Mouse (Mus musculus) spleen, adult 12 weeks (tissue): ENCODE data around the gene Cldn7.
"Not testable (repeated sequence)": the region's sequence is repeated elsewhere in the genome, so short reads cannot be mapped to it uniquely, and the experiment has no call there.

Experiments
- DNase-seq: peaks from one replicate; pipeline ENCODE4 v3.0.0; 2022; ENCODE audit warnings: low spot score

Gene Cldn7

DNA sequence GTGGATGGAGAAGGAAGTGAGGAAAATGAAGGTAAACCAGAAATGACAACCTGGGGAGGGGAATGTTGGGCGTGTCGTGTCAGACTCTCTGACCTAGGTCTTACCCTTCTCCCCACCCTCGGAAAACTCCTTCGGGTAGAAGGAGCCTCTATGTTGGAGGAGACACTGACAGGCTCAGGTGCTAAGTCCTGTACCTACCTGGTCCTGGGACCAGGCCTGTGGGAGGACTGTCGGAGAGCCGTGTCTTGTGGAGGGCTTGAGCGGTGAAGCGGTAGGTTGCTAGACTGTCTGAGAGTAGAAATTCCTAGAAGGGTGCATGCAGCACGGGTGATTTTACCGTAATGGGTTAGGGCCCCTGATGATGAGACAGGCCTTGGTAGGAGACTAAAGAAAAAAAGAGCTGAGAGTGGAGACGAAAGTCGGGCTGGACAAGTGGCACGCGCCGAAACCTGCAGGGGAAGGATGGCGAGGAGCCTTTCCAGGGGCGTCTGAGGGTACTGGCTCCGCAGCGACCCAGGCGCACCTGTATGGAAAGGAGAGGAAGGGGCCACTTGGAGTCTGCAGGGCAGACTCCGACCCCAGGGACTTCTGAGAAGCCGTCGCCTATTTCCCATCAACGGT, at the start of gene Cldn7:
Gene Cldn7, plus strand, starts transcription at position 130 of the 621 bp plus-strand sequence.
- DNase-seq, result no peak

DNA sequence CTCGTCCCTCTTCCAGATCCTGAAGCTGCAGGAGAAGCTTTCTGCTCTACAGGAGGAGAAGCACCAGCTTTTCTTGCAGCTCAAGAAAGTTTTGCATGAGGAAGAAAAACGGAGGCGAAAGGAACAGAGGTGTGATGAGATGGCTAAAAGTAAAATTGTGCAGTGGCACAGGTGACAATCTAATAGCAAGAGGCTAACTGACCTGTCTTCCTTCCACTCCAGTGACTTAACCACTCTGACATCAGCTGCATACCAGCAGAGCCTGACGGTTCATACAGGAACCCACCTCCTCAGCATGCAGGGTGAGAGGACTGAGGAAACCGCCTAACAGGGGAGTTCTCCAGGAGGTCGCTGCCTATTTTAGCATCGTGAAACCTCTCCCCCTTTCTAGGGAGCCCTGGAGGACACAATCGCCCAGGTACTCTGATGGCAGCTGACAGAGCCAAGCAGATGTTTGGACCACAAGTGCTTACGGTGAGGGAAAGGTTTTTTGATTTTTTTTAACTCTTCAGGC, 49.6 kb upstream of the Cldn7 start:
- no peak for DNase-seq

DNA sequence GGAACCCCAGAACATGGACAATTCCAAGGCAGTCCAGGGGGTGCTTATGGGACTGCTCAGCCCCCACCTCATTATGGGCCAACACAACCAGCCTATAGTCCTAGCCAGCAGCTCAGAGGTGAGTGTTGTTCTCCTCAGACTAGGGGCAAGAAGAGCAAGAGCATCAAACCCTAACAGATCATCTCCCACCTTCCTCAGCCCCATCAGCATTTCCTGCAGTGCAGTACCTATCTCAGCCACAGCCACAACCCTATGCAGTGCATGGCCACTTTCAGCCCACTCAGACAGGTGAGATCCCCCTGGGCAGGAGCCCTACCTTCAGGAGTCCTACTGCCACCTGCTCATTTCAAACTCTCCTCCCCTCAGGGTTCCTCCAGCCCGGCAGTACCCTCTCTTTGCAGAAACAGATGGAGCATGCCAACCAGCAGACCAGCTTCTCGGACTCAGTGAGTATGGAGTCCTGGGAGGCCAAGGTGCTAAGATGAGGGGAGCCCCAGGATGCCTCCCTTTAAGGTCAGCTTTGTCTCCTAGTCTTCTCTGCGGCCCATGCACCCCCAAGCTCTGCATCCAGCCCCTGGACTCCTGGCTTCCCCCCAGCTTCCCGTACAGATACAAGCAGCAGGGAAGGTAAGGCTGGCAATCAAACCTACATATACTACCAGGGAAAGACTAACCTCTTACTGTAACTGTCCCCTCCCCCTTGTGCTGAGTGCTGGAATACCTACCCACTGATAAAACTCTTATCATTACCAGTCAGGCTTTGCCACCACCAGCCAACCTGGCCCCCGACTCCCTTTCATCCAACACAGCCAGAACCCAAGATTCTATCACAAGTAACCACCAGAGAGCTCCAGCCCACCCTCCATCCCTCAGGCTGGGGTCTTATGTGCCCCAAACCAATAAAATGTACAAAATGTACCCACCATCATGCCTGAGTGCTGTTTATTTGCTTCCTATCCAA, 48.6 kb upstream of the Cldn7 start:
- DNase-seq, result peak; percentile 59

DNA sequence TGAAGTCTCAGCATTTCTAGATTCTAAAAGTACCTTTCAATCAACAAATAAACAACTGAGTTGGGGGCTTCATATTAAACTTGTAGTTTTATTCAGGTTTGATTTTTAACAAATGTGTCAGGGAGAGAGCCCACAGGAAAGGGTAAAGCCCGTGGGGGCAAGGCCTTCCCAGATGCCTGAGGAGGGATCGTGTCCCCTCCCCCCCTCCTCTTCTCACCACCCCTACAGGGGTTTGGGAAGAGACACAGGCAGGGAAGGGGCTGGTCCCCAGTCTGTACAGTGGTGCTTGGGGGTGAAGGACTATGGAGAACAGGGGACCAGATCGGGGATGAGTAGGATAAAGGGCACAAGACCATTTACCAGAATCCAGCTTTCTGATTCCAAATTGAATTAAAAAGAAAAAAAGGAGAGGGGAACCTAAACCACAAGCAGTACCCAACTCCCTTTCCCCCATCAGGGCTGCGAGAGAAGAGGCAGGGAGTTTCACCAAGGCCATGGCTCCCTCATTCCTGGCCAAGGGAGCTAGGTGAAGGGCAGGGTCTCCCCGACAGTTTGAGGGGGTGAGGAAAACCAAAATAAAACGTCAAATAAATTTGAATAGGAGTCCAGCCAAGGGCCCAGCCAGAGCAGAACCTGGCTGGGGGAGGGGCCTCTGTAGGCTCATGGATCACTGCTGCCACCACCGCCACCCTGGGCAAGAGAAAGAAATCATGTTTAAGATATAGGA, 47.8 kb upstream of the Cldn7 start:
- DNase-seq, result not testable (repeated sequence)

DNA sequence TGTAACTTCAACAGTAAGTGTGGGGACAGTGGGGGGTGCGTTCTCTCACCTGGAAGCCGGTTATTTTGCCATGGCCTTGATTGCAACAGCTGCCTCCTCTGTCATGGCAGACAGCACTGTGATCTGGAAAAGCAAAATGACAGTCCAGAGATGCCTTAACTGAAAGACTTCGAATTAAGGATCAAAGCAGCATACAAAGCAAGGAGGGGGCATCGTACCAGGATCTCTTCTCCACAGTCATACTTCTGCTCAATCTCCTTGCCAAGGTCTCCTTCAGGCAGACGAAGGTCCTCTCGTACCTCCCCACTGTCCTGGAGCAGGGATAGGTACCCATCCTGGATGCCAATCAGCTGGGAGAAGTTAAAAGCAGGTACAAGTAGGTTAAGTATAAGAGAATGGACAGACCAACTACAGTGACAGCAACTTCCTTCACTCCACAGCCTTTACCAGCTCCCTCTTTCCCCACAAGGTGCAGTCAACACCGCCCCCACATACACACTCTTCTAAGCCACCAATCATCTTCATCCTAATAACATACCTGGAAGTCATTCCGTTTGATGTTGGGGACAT, 47.1 kb upstream of the Cldn7 start:
- DNase-seq, result no peak

DNA sequence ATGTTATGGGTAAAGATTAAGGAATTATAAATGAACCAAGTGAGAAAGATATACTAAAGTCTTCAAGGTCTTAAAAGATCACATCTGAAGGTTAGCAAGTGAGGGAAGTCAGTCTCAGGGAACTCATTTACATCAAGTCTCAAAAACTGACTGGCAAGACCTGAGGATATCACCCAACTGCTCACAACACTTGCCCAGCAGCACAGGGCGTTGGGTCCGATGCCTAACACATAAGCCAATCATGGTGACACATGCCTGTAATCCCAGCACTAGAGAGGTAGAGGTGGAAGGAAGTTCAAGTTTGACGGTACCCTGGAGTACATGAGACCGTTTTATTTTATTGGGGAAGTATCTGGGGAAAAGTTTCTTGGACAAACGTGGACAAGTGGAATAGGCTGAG, 46.5 kb upstream of the Cldn7 start:
- no peak for DNase-seq

DNA sequence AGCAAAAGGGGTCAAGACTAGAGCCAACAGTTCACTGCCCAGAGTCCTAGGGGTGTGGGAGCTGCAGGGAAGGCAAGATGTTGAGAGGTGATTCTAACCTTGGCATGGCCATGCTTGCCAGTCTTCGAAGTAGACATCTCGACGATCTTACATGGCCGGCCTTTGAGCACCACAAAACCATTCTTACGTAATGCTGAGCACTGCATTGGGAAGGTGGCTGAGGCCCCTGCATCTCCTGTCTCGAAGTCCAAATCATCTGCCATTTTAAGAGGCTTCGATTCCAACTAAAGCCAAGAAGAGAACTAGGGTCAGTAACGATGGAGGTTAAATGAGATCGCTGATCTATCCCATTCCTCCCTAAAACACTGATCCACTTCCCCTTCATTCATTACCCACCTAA, 45.5 kb upstream of the Cldn7 start:
- DNase-seq, result no peak

DNA sequence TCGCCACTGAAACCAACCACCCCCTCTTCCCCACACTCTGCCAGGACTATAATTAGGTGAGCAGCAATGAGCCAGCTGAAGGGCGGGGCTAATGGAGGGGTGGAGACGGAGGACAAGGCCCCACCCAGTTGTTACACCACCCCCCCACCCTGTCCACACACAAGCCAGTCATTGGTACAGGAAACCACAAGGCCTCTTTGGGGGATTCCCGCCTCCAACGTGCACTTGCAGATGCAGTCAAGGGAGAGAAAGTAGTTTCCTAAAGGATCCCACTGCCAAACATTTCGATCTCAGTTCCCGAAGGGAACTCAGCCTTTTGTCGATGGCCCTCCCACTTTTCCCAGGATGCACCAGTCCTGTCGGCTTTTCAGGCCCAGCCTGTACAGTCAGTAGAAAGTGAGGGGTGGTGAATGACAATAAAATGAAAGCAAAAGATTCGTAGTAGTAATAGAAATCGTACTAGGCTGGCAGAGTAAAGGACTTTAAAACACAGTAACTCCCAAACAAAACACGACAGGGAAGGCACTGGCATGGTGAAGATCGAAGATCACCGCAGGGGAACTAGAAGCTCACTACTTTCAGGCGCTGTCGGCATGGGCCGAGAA, 44.8 kb upstream of the Cldn7 start:
- peak; percentile 82 for DNase-seq

DNA sequence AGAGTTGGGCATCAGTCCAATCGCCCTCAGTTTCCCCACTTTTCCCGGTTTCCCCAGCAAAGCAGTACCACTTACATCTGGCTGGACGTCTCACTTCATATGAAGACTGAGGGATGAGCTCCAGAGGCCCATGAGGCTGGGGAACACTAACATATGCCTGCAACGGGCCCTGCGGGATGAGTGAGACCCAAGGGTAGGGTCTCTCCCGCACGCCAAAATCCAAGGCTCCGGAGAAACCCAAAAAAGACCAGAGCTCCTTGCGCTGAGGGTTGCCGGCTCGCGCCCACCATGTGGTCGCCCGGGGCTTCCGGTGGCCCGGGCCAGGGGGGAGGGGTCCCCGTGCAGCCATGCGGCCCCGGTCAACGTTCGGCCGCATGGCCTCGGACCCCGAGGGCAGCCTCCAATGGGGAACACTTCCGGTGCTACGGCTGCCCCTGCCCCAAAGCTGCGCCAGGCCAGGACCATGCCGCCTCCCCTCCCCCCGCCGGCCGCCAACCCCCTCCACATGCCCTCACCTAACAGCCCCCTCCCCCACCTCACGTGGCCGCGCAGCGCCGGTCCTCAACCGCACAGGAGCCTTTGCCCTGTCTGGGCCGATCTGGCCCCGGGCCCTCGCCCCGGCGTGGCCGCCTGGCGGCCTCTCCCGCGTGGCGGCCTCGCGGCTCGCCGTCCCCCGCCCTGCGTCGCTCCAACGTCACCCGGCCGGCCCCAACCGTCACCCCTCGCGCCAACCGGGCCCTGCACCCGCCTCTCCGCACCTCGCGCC, 44.1 kb upstream of the Cldn7 start:
- DNase-seq, result no peak

DNA sequence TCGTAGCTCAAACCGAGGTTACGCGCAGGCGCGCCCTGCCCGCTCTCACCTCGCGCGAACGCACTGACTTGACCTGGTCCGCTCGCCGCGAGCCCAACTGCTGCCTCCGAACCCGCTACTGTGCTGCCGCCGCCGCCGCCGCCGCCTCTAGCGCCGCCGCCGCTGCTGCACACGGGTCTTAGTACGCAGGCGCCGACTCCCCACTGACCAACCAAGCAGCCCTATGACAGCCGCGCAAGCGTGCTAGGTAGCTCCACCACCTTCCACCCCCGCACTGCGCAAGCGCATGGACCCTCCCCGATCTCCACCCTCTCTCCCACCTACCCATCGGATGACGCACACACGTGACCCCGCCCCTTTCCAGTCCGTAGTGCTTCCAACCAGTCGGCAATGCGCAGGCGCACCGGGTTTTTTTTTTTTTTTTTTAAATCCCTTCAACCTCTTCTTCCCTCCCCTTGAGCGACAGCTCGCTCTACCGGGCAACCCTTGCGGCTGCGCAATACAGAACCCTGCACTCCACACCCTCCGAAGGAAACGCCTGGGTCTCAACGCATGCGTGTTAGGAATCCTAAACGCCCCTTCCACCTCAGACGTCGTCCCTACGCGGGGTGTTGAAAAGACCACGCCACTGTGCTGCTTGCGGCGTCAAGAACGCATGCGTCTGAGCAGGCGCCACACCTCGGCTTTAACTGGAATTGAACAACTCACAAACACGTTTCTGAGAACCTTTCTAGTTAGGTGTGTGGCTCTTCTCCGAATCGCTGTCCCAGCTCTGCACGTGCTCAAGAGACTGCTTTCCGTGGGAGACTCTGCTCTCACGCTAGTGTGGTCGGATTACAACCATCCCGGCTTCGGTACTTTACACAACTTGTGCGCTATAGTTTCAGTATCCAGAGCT, 43.2 kb upstream of the Cldn7 start, which contains the start of gene Eif5a:
Gene Eif5a, minus strand, starts transcription at position 845 of the 898 bp plus-strand sequence.
- DNase-seq, result peak; percentile 100

DNA sequence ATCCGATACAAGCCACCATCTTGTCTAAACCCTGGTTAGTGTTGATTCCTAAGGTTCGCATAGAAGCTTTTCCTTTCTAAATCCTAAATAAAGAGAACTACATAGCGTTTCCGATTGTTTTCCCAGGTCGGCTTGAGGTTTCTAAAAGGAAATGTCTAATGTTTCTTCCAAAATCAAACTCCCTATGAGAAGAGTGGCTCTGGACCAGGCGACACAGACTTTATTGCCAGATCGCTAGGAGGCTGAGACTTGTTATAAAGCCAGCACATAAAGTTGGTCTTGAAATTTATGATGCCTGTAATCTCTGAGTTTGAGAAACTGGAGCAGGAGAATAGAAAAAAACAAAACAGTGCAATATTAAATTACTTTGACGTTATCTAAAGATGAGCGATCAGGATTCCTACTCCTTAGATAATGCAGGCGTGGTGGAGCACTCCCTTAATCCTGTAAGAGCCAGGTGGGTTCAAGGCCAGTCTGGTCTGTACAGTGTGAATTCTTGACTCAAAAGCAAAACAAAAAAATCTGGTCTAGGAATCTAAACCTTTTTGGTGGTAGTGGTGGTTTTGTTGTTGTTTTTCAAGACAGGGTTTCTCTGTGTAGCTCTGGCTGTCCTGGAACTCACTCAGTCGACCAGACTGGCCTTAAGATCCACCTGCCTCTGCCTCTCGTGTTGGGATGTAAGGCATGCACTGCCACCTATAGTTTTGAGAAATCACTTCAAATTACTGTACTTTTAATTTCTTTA, 42.4 kb upstream of the Cldn7 start:
- no peak for DNase-seq

DNA sequence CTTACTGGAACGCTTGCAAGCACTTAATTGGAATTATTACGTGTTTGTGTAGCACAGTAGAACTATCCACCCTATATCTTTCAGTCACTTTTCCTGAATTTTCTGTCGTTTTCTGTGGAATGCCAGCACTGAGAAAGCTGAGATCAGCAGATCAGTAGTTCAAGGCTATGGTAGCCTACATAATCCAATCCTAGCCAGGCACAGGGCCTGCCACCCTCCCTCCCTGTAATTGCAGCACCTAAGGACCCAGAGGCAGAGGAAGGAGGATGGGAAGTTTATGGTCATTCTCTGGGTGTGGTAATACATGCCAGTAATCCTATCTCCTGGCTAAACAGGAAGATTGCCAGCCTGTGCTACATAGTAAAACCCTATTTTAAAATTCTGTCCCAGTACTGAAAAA, 41.8 kb upstream of the Cldn7 start:
- no peak for DNase-seq

DNA sequence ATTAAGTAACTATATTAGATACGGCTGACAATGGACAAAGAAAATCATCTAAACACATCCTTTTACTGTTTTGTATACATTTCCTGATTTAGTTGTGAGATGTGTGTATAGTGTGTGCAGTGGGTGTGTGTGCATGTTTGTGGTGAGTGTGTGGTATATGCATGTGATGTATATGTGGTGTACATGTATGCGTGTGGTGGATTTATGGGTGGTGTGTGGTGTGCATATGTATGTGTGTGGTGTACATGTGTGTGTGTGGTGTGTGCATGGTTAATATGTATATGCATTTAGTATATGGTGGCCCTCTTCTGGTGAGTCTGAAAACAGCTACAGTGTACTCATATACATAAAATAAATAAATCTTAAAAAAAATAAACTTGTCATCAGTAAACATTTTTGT, 37.1 kb upstream of the Cldn7 start:
- DNase-seq, result no peak

DNA sequence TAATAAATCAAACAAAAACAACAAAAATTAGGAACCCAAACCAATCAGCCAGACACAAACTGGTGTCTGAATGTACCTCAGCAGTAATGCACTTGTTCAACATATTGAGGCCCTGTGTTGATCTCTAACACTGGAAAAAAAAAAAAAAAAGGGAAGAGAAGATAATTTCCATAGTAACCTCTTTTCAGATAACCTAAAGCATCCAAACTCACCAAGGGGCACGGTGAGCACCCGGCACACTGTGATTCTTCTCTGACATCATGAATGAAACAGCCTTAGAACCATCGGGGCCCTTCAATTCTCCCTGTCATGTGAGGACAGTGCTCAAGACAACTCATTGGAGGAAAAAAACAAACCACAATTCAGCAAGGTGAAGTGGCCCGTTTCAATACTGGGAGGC, 34.9 kb upstream of the Cldn7 start:
- DNase-seq, result no peak

DNA sequence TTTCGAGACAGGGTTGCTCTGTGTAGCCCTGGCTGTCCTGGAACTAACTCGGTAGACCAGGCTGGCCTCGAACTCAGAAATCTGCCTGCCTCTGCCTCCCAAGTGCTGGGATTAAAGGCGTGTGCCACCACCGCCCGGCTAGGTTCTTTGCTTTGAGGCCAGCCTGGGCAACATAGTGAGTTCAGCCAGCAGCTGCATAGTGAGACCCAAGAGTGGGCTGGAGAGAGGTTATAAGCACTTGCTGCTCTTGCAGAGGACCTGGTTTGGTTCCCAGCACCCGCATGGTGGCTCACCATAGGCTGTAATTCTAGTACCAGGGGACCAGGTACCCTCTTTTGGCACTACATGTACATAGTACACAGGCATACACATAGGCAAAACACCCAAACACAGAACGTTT, 34.4 kb upstream of the Cldn7 start:
- not testable (repeated sequence) for DNase-seq

DNA sequence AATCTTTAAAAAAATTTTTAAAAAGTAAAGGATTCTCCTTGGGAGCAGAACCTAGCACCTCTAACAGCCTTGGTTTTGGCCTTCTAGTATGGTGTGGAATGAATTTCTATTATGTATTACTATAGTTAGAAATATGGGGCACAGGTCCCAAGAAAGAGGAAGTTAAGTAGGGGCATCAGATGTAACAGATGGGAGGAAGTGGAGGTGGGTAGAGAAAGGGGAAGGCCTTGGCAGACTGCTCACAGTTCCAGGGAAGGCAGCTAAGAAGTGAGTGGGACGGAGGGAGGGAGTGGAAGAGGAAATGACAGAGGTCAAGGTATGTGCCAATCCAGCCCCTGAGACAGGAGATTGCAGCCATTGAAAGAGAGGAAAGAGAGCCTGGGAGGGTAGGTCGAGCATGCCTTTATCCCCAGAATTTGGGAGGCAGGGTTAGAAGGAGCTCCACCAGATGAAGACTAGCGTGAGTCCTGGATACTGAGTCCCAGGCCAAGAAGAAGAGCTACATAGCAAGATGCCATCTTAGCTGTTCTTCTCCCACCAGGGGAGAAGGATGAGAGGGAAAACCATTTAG, 33.5 kb upstream of the Cldn7 start:
- no peak for DNase-seq

DNA sequence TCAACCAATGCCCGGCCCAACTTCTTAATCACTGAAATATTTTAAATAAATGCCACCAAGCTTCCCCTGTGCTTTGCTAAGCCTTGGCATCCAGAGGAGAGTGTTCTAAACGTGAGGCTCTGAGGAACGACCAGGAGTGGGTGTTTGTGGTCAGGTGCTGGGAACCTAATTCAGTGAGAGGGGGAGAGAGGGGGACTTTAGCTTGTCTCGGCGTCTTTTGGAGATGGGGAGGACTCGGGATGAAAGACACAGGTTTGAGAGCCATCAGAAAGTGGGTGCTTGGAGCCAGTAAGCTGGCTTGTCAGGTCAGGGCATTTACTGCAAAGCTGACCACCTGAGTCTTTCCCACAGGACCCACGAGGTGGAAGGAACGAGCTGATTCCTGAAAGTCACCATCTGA, 32.8 kb upstream of the Cldn7 start:
- DNase-seq, result no peak

DNA sequence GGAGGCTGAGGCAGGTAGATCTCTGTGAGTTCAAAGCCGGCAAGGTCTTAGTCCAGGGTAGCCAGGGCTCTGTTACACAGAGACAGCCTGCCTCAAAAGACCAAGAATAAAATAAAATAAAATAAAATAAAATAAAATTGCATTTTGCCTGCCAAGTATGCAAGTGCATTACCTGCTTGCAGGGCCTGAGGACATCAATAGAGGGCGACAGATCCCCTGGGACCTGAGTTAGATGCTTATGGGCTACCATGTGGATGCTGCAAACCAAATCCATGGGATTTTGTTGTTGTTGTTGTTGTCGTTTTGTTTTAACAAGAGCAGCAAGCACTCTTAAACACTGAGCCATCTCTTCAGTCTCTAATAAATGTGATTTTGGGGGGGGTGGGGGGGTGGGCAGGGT, 32.3 kb upstream of the Cldn7 start:
- DNase-seq, result no peak

DNA sequence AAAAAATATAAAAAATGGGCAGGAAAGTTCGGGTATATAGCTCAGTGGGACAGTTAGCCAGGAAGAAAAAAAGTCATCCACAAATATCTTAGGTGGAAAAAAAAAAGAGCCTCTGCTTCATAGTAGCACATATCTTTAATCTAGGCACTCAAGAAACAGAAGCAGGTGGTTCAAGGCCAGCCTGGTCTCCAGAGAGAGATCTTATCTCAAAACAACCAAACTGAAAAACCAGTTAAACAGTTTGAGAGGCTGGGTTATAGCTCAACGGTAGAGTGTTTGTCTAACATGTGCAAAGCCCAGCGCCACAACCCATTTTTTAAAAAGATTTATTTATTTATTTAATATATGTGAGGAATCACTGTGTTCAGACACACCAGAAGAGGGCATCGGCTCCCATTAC, 31.5 kb upstream of the Cldn7 start:
- DNase-seq, result no peak
